Mouse (Mus musculus) forebrain, postnatal 0 days (tissue): ENCODE measurements around the gene Clic1. TPM values are rescaled to one million over a fixed set of nuclear protein-coding genes. Genes with fewer than 3 reads are reported as not detected.

Source experiments
- ATAC-seq: fragments of 200-750 bp; cut with Nextera tagmentation; 2 replicates; pipeline ENCODE4 v1.8.0; 2017; ENCODE audit warnings: mild to moderate bottlenecking, moderate library complexity
- DNase-seq: peaks from one replicate; pipeline ENCODE4 v3.0.0-alpha.2; 2015
- H3K27ac ChIP-seq: fragments of 300-500 bp; sonication (generic); 2 replicates; pipeline ENCODE4 v1.5.1; 2014; ENCODE audit warnings: low read depth, mild to moderate bottlenecking, antibody characterized with exemption, low read length, moderate library complexity, mixed read lengths
- H3K27me3 ChIP-seq: fragments of 300-500 bp; sonication (generic); 2 replicates; pipeline ENCODE4 v1.6.1; 2014; ENCODE audit warnings: mild to moderate bottlenecking, low read length, mixed read lengths; ENCODE audit not compliant: insufficient read depth
- H3K36me3 ChIP-seq: fragments of 300-500 bp; sonication (generic); 2 replicates; pipeline ENCODE4 v1.6.1; 2014; ENCODE audit warnings: mild to moderate bottlenecking, moderate library complexity; ENCODE audit not compliant: insufficient read depth
- H3K4me1 ChIP-seq: fragments of 300-500 bp; sonication (generic); 2 replicates; pipeline ENCODE4 v1.6.1; 2014; ENCODE audit warnings: antibody characterized with exemption; ENCODE audit not compliant: insufficient read depth
- H3K4me2 ChIP-seq: fragments of 300-500 bp; sonication (generic); 2 replicates; pipeline ENCODE4 v1.6.1; 2014; ENCODE audit warnings: low read depth, mild to moderate bottlenecking, moderate library complexity
- H3K4me3 ChIP-seq: fragments of 300-500 bp; sonication (generic); 2 replicates; pipeline ENCODE4 v1.5.1; 2014; ENCODE audit warnings: low read depth, low read length, mixed read lengths
- H3K9ac ChIP-seq: fragments of 300-500 bp; sonication (generic); 2 replicates; pipeline ENCODE4 v1.6.1; 2014; ENCODE audit warnings: mild to moderate bottlenecking
- H3K9me3 ChIP-seq: fragments of 300-500 bp; sonication (generic); 2 replicates; pipeline ENCODE4 v1.6.1; 2016; ENCODE audit warnings: low read length
- CTCF ChIP-seq: sonication (generic); IDR thresholded peaks from 2 replicates; pipeline ENCODE4 v1.5.1; 2016; ENCODE audit warnings: antibody characterized with exemption, control low read depth, low read depth
- WGBS: fragments of 180-500 bp; shearing (Covaris S2); extraction: QIAGEN DNeasy Blood & Tissue Kit; methylation state at CpG from one replicate; pipeline ENCODE4 v1.1.7; 2014; 5-methylcytosine and 5-hydroxymethylcytosine counted together
- polyA plus RNA-seq: library from polyadenylated mRNA; unstranded; fragments of >200 nt; fragmentation: Nextera tagmentation; extraction: Ambion mirVana; gene quantifications from 2 replicates; pipeline ENCODE4 v1.2.1, GENCODE M21; 2015
- total RNA-seq: library from RNA; depleted of rRNA; stranded (reverse); fragments of >200 nt; gene quantifications from 2 replicates; pipeline ENCODE4 v1.2.3, GENCODE M21; 2014

The Clic1 gene
- total and polyA plus RNA-seq, 2 experiments from 2014 or later, result 26.8 to 47.9 TPM

- Histone ChIP-seq H3K4me3 (no peak overlapping the region), H3K36me3 (peaks cover 10% of the 10 kb centered on the region), H3K9ac (no peak overlapping the region), H3K4me2 (no peak overlapping the region), H3K27me3 (no peaks in the 10 kb centered on the region; the same call in 1 of the 2 replicates), H3K27ac (no peak overlapping the region), H3K4me1 (peaks cover 4% of the 10 kb centered on the region; the same call in 1 of the 2 replicates), H3K9me3 (no peaks in the 10 kb centered on the region)
- WGBS, result 82% methylated on average over 8 of the region's 8 CpGs
- DNase-seq (no peak), ATAC-seq (no peak)
- TF ChIP-seq CTCF, result no peak
Measured at GRCm38 (mm10) chr17:35020551-35020950, 29.2 kb upstream of the Clic1 start.

DNA sequence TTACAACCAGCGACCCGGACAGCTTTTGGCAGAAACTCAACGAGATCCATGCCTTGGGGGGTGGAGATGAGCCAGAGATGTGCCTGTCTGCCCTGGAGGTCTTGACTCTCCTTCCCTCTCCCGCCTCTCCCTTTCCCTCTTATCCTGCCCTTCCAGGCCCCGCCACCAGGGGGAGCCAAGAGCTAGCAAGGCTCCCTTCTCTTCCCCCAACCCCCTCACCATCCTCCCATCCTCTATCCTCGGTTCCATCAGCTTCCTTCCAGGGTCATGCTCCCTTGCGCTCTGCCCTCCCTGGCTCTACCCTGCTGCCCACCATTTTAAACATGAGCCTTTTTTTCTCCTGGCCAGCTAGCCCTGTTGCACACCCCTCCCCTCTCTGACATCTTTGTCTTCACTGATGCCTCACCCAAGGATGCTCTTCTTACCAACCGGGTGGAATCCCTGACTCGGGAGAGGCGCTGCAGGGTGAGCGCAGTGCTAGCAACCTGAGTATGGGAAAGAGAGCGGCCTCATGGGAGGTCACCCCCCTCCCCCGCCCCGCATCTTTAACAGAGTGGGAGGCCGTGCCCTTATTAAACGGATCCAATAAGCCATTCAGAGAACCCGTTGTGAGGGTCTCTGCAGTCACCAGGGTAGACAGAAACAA lies 28.5 kb upstream of the Clic1 start:
- ATAC-seq, result peak; percentile 66
- no peaks in the 10 kb centered on the region; the same call in 1 of the 2 replicates for H3K27me3 ChIP-seq
- 0 out of 2 replicates have a peak overlapping the region, but pooled peaks have one; percentile 10 for H3K4me2 ChIP-seq
- peak overlapping the region; percentile 21; the same call in 1 of the 2 replicates for H3K27ac ChIP-seq
- DNase-seq, result peak; percentile 77
- no peak overlapping the region for H3K9ac ChIP-seq
- WGBS, result 6% methylated on average over 17 of the region's 17 CpGs
- no peaks in the 10 kb centered on the region for H3K9me3 ChIP-seq
- H3K4me1 ChIP-seq, result peaks cover 4% of the 10 kb centered on the region; the same call in 1 of the 2 replicates
- H3K36me3 ChIP-seq, result peaks cover 4% of the 10 kb centered on the region; the same call in 1 of the 2 replicates
- no peak overlapping the region for H3K4me3 ChIP-seq
- peak; percentile 95 for TF ChIP-seq CTCF

DNA sequence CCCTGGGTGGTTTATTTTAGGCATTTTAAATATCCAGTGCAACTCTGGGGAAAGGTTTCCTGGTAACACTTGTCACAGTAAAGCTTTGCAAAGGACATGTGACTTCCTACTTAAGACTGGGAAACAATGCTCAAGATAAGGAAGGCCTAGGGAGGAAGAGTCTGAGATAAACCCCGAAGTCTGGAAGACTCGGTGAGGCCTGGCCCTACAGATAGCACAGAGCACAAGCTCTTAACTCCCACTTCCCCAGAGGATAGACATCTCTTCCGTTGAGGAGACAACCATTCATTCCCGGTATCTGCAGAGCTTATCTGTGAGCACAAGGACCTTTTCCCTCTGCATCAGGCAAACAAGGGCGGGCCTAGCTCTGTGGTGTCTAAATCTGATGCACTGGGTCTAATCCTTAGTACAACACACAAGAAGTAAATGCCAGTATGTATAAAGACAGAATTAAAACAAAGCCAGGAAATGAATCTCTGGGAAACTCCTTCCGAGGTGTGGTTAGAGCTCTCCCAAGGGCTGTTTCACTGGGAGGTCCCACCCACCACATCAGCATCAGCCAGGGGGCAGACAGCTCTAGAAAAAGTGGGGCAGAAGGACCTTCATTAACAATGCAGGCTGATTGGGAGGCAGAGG lies 27.8 kb upstream of the Clic1 start:
- H3K9ac ChIP-seq, result no peak overlapping the region
- WGBS, result 62% methylated on average over 6 of the region's 6 CpGs
- no peaks in the 10 kb centered on the region for H3K9me3 ChIP-seq
- TF ChIP-seq CTCF, result no peak
- no peak overlapping the region for H3K4me3 ChIP-seq
- H3K27me3 ChIP-seq, result no peaks in the 10 kb centered on the region; the same call in 1 of the 2 replicates
- peak overlapping the region; percentile 21; the same call in 1 of the 2 replicates for H3K27ac ChIP-seq
- no peak overlapping the region for H3K4me2 ChIP-seq
- H3K36me3 ChIP-seq, result no peaks in the 10 kb centered on the region
- DNase-seq, result no peak
- no peak for ATAC-seq
- peaks cover 4% of the 10 kb centered on the region; the same call in 1 of the 2 replicates for H3K4me1 ChIP-seq

GRCm38 (mm10) chr17:35022541-35023060 lies 27.2 kb upstream of the Clic1 start:
- no peak for ATAC-seq
- H3K36me3 ChIP-seq, result no peaks in the 10 kb centered on the region
- no peaks in the 10 kb centered on the region; the same call in 1 of the 2 replicates for H3K27me3 ChIP-seq
- WGBS, result 91% methylated on average over 8 of the region's 8 CpGs
- no peak for DNase-seq
- no peak overlapping the region for H3K4me3 ChIP-seq
- TF ChIP-seq CTCF, result no peak
- no peak overlapping the region for H3K27ac ChIP-seq
- H3K4me1 ChIP-seq, result peaks cover 4% of the 10 kb centered on the region; the same call in 1 of the 2 replicates
- no peaks in the 10 kb centered on the region for H3K9me3 ChIP-seq
- no peak overlapping the region for H3K4me2 ChIP-seq
- no peak overlapping the region for H3K9ac ChIP-seq

DNA sequence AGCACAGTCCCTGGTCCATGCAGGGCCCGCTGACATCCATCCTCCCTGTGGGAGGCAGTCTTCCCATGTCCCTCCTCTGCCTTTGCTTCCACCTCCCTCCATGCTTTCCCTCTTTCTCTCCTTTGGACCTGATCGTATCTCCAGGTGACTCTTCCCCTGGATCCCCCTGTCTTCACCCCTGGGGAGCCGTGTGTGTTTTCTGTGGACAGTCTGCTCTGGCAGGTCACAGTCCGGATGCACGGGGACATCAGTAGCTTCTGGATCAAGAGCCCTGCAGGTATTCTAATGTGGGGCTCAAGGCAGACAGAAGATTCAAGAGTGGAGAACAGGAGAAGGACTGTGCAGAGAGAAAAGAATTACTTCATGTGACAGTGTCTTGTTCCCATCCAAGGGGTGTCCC lies 26.5 kb upstream of the Clic1 start:
- H3K4me1 ChIP-seq, result peaks cover 4% of the 10 kb centered on the region; the same call in 1 of the 2 replicates
- TF ChIP-seq CTCF, result no peak
- H3K4me2 ChIP-seq, result no peak overlapping the region
- no peaks in the 10 kb centered on the region; the same call in 1 of the 2 replicates for H3K27me3 ChIP-seq
- H3K36me3 ChIP-seq, result no peaks in the 10 kb centered on the region
- no peak overlapping the region for H3K9ac ChIP-seq
- DNase-seq, result no peak
- no peak for ATAC-seq
- H3K4me3 ChIP-seq, result no peak overlapping the region
- H3K9me3 ChIP-seq, result no peaks in the 10 kb centered on the region
- 82% methylated on average over 5 of the region's 5 CpGs for WGBS
- H3K27ac ChIP-seq, result no peak overlapping the region

- Histone ChIP-seq H3K27me3 (no peaks in the 10 kb centered on the region; the same call in 1 of the 2 replicates), H3K9me3 (no peaks in the 10 kb centered on the region), H3K4me3 (no peak overlapping the region), H3K4me2 (no peak overlapping the region), H3K27ac (no peak overlapping the region), H3K36me3 (no peaks in the 10 kb centered on the region), H3K9ac (no peak overlapping the region), H3K4me1 (peaks cover 4% of the 10 kb centered on the region; the same call in 1 of the 2 replicates)
- TF ChIP-seq CTCF, result no peak
- DNase-seq (no peak), ATAC-seq (no peak)
- 84% methylated on average over 4 of the region's 4 CpGs for WGBS
Measured at GRCm38 (mm10) chr17:35023756-35024155, 26.0 kb upstream of the Clic1 start.

DNA sequence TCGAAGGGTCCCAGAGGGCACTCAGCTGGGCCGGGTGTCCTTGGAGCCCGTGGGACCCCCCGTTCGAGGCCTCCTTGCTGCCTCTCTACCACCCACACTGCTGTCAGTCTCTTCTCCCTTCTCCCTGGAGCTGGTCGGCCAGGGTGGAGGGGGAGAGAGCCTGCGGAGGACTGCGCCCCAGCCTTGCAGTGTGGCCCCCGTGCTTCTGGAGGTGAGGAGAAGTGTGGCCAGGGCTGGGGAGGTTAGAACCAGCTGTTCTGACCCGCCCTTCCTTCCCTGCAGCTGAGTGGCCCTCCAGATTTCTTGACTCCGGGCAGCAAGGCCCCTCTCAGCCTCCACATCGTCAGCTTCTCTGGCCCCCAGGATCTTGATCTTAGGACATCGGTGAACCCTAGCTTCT lies 25.5 kb upstream of the Clic1 start:
- ATAC-seq (no peak), DNase-seq (no peak)
- Histone ChIP-seq H3K9ac (no peak overlapping the region), H3K27ac (no peak overlapping the region), H3K36me3 (no peaks in the 10 kb centered on the region), H3K4me3 (no peak overlapping the region), H3K27me3 (no peaks in the 10 kb centered on the region; the same call in 1 of the 2 replicates), H3K4me1 (peaks cover 4% of the 10 kb centered on the region; the same call in 1 of the 2 replicates), H3K4me2 (no peak overlapping the region), H3K9me3 (no peaks in the 10 kb centered on the region)
- 83% methylated on average over 12 of the region's 13 CpGs for WGBS
- TF ChIP-seq CTCF, result no peak
